Mouse (Mus musculus) heart, postnatal 36 days (tissue): ENCODE measurements around the gene Cmtm3. TPM values are rescaled to one million over a fixed set of nuclear protein-coding genes. Genes with fewer than 3 reads are reported as not detected.
A peak's percentile ranks its signal among the peaks of the same experiment; 100 is the strongest.

ENCODE experiments used
- DNase-seq, 2 experiments: peaks; one replicate each; pipeline ENCODE4 v3.0.0; 2021 to 2022
- intact Hi-C: fragments of 180-260 bp; cut with DNase I; formaldehyde crosslinking; loops from one replicate; pipeline ENCODE4 v1.15.1; 2025
- total RNA-seq, 2 experiments: library from RNA; stranded (reverse); gene quantifications; 2 replicates each; pipeline ENCODE4 v1.2.3; 2021

Cmtm3 gene
- total RNA-seq, 2 experiments from 2014 or later, result 14.4 to 15.7 TPM

DNA sequence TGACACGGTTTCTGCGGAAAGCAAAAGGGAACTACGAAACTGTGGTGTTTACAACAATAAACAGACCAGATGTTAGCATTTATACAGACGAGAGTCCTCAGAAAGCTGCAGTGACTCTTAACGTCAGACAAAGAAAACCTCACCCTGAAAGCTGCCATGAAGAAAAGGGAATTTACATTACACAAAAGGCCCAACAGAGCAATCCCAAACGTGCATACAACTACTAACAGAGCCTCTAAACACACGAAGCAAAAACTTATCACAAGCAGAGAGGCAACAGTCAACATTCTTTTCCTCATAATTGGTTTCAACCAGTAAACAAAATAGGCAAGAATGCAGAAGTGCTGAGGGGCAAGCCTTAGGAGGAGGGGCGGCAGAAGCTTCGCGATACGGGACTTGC lies 37.5 kb downstream of the Cmtm3 start:
- intact Hi-C loops, result no loop called here
- DNase-seq, result no peak

DNA sequence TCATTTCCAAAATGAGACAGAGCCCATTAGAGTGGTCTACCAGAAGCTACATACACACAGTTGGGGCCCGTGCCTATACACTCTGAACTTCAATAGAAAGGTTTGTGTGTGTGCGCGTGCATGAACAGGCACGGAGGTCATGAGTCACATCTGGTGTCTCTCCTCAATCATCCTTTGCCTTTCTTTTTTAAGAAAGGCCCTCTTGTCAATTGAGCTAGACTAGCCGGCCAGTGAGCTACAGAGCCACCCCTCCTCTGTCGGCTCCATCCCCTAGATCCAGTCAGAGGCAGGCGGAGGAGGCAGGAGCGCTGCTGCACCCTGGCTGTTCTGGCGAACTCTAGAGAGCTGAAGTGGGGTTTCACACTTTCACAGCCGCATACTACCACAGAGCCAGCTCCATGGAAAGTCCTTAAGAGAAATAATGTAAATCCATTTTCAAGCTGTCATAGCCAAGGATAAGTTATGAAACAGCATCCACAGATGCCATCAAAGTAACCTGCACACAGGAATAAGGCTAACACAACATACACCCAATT lies 40.2 kb downstream of the Cmtm3 start:
- DNase-seq, result no peak
- intact Hi-C loops, result no loop called here

DNA sequence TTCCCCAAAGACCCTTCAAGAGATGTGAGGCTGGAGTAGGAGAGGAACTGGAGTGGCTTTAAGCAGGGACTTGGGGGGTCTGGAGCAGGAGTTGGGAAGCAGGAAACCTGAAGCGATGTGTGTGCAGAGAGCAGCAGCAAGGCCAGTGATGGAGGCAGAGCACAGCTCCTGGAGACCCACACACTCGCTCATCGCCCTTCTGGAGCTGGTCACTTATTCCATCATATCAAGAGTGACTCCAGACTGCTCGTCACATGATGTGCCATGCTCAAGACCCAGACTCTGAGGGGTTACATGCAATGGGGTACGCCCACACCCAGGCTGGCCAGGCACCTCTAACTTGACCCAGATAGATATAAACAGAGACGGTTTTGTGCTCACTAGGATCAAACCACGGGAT lies 41.1 kb downstream of the Cmtm3 start:
- DNase-seq, result no peak
- intact Hi-C loops, result no loop called here

DNA sequence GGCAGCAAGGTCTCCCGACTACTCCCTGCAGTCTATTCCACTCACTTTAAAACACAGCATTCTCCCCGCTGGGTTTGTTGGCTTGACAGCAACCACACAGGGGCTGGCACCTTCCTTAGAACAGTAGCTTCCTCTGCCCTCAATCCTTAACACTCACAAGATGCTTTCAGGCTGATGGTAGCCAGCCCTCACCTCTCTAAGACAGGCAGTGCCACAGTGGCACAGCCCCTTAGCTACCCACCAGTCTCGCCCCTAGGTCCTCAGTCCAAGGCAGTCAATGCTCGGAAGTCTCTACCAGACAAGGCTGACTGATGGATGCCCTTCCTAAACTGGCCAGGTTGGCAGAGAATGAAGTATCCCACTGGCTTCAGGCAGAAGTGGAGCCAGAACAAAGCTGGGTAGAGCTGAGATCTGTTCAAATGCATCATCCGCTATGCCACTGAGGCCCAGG lies 41.8 kb downstream of the Cmtm3 start:
- no peak for DNase-seq
- intact Hi-C loops, result no loop called here

DNA sequence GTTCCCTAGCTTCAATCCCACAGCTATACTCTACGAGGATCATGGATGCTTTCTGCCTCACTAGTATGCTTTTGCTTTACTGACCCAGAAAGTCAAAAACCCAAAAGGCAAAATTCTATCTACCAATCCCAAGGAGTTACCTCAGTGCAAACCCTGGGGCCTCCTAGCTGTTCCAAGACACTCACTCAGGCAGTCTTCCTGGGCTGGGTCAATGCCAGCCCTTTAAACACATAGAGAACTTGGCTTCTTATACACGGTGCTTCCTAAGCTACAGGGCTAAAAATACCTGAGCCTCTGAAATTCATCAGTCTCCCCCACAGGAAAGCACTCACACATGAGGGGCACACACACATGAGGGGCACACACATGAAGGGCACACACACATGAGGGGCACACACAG lies 44.1 kb downstream of the Cmtm3 start:
- DNase-seq, result no peak
- intact Hi-C loops, result no loop called here

DNA sequence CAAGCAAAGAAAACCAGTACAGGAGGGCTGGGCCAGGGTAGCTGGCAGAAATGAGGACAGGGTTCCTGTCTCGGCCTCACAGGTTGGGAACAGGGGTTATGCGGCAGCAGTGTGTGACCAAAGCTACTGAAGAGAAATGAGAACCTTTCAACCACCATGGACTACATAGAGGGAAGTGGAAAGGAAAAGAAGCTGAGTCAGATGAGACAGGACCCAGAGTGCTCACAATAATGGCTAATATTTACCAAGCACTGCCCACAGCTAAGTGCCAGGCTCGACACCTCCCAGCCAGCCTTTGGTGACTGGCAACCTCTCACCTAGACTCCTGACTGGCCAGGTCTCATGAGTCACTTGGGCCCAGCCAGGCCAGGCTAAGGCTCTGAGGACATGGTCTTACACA lies 44.8 kb downstream of the Cmtm3 start:
- no peak for DNase-seq
- intact Hi-C loops, result no loop called here

DNA sequence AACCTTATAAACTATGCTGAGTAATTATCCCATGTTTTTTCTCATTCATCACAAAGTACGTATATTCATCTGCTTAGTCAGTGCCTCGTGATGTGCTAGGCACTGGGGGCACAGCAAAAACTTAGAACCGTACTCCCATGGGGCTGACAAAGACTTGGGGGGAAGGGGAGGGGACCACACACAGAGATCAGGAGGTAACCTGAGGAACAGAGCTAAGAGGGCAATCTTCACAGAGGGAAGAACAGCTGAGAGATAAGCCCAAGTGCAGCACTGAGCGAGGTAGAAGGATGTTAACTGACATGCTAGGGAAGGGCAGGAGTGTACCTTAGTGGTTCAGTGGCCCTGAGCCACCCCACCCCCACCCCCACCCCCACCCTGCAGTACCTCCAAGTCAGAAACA lies 47.5 kb downstream of the Cmtm3 start:
- DNase-seq, result no peak
- intact Hi-C loops, result no loop called here

DNA sequence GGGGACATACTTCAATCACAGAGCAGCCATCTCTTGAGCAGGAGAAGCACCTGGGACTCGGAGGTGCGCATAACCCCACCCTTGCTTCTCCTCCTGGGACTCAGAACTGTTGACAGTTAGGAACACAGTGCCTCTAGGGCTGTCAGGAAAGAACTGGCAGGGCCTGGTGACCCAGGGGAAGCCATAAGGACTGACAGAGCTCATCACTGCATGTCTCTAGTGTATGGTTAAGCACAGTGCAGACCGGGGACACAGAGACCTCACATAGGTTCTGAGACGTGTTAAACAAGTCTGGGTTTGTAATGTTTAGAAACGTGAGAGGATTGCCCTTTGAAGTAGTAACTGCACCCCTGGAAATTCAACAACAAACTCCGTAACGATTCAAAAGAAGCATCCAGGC lies 48.3 kb downstream of the Cmtm3 start:
- intact Hi-C loops, result no loop called here
- no peak for DNase-seq

DNA sequence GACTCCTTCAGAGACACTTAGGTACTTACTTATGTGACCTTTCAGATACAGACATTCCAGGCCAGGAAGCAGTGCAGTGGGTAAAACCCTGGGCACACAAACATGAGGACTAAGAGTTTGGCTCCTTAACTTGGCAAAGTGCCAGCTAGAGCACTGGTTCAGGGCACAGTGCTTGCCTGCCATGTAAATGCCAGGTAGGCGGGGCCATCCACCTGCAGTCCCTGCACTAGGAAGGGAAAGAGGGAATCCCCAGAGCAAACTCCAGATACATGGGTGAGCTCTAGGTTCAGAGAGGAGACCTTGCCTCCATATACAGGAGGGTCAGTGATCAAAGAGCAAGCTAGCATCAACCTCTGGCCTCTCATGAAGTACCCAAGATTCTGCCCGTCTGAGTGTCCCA lies 48.8 kb downstream of the Cmtm3 start:
- intact Hi-C loops, result no loop called here

DNA sequence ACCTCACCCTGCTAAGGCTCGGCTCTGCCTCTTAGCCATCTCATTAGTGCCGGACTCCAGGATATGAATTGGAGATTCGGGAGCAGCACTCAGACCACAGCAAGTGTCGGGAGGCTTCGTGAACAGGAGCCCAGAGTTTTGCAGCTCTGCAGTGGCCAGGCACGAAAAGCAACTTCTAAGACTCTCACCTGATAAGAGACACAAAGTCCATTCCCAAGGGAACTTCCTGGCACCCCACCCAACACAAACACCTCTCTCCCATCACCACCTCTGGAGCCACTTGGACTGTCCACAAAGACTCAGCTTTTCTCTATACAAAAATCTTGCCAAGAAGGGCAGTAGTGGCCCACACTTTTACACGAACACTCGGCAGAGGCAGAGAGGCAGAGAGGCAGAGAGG lies 51.0 kb downstream of the Cmtm3 start:
- no peak for DNase-seq
- intact Hi-C loops, result no loop called here

More for the DNA sequence above, 48.8 kb downstream of the Cmtm3 start:
- DNase-seq, result no peak

DNA sequence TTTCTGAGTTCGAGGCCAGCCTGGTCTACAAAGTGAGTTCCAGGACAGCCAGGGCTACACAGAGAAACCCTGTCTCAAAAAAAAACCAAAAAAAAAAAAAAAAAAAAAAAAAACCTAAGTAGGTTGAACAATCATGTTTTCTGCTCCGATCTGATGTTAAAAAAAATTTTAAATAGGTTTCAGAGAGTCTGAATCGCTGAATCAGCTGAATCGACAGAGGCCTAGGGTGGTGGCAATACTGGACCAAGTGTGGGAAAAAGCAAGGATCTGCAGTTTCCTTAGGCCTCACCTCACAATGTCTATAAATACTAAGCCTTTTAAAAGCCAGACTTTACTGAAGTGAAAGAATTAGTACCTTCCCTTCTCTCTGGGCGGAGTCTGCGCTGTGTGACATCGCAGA lies 53.9 kb downstream of the Cmtm3 start:
- intact Hi-C loops, result no loop called here
- no peak for DNase-seq

DNA sequence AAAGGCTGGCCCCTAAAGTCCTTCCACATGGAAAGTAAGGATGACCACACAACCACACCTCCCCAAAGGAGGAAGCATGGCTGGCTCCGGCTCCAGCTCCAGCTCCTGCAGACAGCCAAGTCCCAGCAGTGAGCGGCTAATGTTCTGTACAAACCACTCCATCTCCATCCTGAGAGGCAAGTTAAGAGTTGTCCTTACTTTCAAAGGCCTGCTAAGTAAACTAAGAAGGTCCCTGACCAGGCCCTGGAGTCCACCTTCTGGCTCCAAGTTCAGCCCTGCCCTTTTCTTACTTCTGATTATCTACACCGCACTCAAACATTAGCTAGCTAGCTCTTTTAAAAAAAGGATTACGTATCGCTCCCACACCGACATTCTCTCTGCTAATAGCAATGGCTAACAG lies 54.6 kb downstream of the Cmtm3 start:
- intact Hi-C loops, result loop anchor here (2.0 kb wide), 1 partner anchor 49 kb away; no protein-coding TSS in a partner anchor
- no peak for DNase-seq

DNA sequence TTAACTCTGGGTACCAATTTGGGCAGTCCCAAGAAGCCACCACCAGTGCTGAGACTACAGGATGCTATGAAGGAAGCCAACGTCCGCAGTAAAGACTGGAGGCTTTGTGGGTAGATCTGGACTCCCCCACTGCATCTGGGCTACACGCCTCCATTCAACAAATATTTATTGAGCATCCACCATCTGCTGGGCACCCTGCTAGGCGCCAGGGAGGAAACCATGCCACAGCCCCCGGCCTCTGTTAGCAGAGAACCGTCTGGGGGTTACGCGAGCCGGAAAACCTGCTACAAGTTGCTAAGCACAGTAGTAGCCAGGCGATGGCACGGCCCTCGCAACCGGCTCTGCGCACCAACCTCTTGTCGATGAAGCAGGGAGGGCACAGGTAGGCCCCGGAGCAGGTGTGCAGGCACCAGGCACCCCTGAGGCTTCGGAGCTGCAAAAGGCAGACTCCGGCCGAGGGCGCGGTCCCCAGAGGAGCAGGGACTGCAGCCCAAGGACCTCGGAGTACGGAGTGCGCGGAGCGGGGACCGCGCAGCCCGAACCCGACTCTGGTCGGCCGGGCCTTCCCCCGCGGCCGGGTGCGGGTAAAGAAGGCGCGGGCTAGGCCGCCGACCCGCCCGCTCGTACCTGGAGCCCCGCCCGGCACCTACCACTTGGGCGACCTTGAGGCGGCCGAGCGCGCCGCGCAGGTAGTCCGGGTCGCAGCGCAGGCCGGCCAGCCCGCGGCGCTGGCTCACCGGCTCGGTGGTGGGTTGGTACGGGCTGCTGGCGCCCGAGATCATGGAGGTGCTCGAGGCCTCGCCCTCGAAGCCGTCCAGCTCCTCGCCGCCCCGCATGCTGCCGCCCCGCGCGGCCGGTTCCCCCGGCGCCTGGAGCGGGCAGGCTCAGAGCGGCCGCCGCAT lies 55.8 kb downstream of the Cmtm3 start:
- peak; percentile 23 to 42 for DNase-seq
- intact Hi-C loops, result loop anchor here (2.0 kb wide), 1 partner anchor 50 kb away; no protein-coding TSS in a partner anchor

DNA sequence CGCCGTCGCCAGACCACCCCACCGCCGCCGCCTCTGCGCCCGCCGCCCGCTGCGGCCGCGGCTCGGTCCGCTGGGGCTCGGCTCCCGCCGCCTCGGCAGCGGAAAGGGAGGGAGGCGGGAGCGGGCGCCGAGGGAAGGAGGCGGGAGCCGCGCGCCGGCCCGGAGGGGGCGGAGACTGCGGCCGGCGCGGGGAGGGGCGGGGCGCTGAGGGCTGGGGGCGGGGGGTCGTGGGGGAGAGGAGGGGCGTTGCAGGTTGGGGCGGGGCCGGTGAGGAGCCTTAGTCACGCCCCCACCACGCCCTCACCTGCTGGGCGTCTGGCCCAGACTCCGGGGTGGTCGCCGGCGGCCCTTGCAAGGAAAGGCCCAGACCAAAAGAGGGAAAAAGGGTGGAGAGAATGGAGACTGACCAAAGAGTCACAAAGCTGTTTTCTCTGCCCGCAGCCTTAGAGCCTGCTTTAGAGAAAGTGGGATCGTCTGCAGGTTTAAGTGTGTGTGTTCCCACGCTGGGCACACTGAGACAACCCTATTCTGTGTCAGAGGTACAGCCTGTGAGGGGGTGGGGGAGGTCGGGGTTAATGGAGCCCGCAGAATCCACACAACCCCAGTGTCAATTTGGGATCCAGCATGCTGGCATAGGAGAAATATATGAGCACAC lies 56.6 kb downstream of the Cmtm3 start, which contains the start of gene Cmtm4:
Gene Cmtm4, minus strand, starts transcription at position 105 of the 655 bp plus-strand sequence.
- intact Hi-C loops, result loop anchor here (2.0 kb wide), 2 partner anchors 39 to 51 kb away; no protein-coding TSS in a partner anchor
- DNase-seq, result peak; percentile 71 to 79

Other genes with a start within 250 kb of the Cmtm3 start
- gene Cdh5, start 237.8 kb upstream of the Cmtm3 start, total RNA-seq, result 100 to 1,000 TPM; 133 to 159 TPM
- gene Bean1, start 169.0 kb upstream of the Cmtm3 start, total RNA-seq, result 1 to 10 TPM in 1 of 2 experiments, under 1 TPM in 1; 0.92 to 1.1 TPM
- gene Tk2, start 90.9 kb upstream of the Cmtm3 start, total RNA-seq, result 1 to 10 TPM; 8.0 to 9.2 TPM
- gene Cklf, start 88.5 kb upstream of the Cmtm3 start, total RNA-seq, result 1 to 10 TPM; 4.1 to 4.4 TPM
- gene Cmtm2a, start 46.2 kb upstream of the Cmtm3 start, total RNA-seq, result not detected
- not detected for gene Gm45711, start 29.3 kb upstream of the Cmtm3 start, total RNA-seq
- gene Cmtm1, start 29.3 kb upstream of the Cmtm3 start, total RNA-seq, result not detected
- gene Gm11020, start 17.8 kb upstream of the Cmtm3 start, total RNA-seq, result not detected
- gene Cmtm2b, start 17.2 kb upstream of the Cmtm3 start, total RNA-seq, result not detected
- 10 to 100 TPM; 11.0 to 12.0 TPM for gene Cmtm4, start 56.4 kb downstream of the Cmtm3 start, total RNA-seq
- 100 to 1,000 TPM; 104 to 112 TPM for gene Dync1li2, start 103.6 kb downstream of the Cmtm3 start, total RNA-seq
- gene Terb1, start 170.5 kb downstream of the Cmtm3 start, total RNA-seq, result not detected
- 10 to 100 TPM; 27.2 to 31.8 TPM for gene Nae1, start 195.2 kb downstream of the Cmtm3 start, total RNA-seq
- 1 to 10 TPM; 2.5 to 2.8 TPM for gene Car7, start 195.3 kb downstream of the Cmtm3 start, total RNA-seq